Mouse (Mus musculus) cerebellum, postnatal 36 days (tissue): ENCODE data around the gene Gpd1.
A peak's percentile ranks its signal among the peaks of the same experiment; 100 is the strongest.

Experiments used
- DNase-seq, 2 experiments: peaks; one replicate each; pipeline ENCODE4 v3.0.0; 2021 to 2022; ENCODE audit warnings: mixed read lengths in 2 of 2

Gene Gpd1

GRCm38 (mm10) chr15:99701999-99702900 lies 15.1 kb upstream of the Gpd1 start, which contains the start of gene Smarcd1:
Gene Smarcd1, plus strand, starts transcription at chr15:99702129.
- DNase-seq = peak; percentile 96 to 97

- DNase-seq = no peak
Observed at GRCm38 (mm10) chr15:99703104-99703503, 14.2 kb upstream of the Gpd1 start.

DNA sequence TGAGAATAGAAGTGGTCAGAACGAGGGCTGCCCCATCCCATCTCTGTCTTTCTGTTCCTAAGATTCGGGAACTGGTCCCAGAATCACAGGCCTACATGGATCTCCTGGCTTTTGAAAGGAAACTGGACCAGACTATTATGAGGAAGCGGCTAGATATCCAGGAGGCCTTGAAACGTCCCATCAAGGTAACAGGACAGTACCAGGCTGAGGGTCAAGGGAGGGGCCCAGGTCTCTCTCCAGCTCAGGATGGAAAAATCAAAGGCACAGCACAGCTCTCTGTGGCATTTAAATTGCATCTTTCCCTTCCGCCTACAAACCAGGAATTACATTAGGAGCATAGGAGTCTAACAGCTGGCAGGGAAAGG lies 13.7 kb upstream of the Gpd1 start:
- DNase-seq = no peak

GRCm38 (mm10) chr15:99704041-99704681 lies 13.2 kb upstream of the Gpd1 start:
- no peak for DNase-seq

GRCm38 (mm10) chr15:99704881-99705280 lies 12.4 kb upstream of the Gpd1 start:
- no peak for DNase-seq

DNA sequence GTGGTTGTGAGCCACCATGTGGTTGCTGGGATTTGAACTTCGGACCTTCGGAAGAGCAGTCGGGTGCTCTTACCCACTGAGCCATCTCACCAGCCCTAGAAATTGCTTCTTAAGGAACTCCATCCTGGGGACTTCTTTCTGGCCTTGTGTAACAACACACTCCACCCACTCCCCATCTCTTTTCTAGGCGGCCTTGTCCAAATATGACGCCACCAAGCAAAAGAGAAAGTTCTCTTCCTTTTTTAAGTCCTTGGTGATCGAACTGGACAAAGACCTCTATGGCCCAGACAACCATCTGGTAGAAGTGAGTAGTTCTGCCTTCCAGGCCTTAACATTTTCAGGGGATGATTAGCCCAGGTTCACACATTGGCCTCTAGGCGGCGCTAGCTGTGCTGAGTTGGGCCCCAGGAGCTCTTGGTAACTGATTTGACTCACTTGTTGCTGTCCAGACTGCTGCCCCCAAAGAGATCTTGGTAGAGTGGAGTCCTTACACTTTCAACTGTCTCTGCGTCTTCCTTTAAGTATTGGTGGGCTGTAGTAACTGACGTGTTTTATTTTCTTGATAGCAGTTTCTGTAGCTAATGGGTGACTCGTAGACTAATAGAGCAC lies 11.8 kb upstream of the Gpd1 start, which contains the start of gene Gm17349:
TSS of gene Gm17349 (minus strand) at position 51 of the 609 bp plus-strand sequence.
- DNase-seq = peak; percentile 70 to 76

DNA sequence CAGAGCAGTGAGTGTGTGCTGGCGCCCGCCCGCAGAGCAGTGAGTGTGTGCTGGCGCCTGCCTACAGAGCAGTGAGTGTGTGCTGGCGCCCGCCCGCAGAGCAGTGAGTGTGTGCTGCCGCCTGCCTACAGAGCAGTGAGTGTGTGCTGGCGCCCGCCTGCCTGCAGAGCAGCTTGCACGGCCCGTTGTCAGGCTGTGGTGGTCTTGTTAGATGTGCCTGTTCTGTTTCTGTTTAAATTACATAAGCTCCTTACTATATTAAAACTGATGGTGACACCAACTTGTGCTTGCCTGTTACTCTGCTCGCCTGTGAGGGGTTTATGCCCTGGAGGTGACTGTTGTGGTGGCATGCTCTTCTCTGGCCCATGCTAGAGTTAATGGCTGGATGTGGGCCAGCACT lies 9.1 kb upstream of the Gpd1 start:
- DNase-seq = no peak

- no peak for DNase-seq
Observed at GRCm38 (mm10) chr15:99710221-99711190, 6.8 kb upstream of the Gpd1 start.

DNA sequence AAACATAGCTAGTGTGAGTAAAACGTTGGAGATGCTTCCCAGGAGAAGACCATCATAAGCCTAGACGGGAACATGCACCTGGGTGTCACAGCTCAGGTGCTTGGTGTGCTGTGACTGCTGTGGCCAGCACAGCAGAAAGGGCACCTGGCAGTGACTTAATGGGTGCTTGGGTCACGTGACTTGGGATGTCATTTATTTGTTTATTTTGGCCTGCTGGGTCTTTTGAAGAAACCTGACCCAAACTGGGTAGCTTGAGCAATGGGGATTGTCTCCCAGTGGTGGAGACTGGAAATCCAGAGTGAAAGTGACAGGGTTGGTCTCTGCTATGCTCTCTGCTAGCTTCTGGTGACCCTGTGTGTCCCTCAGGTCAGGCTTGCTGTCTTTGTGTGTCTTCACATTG lies 5.8 kb upstream of the Gpd1 start:
- no peak for DNase-seq

GRCm38 (mm10) chr15:99712666-99713559 lies 4.4 kb upstream of the Gpd1 start:
- no peak for DNase-seq

DNA sequence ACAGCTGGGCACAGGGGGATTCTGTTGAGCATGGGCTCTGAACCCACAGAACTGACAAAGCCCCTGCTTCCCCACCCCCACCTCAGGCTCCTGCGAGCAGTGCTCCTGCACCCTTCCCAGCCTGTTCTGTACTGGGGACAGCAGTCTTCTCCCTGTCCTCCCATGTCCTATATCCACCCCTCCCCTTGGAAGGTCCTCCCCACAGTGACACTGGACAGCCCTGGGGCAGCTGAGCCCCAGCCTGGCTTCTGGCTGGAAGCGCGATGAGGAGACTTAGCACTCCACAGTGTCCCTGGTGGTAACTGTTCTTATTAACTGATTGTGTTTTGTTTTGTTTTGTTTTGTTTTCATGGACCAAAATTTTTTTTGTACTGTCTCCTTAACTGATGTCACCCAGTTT lies 3.7 kb upstream of the Gpd1 start:
- DNase-seq = no peak

DNA sequence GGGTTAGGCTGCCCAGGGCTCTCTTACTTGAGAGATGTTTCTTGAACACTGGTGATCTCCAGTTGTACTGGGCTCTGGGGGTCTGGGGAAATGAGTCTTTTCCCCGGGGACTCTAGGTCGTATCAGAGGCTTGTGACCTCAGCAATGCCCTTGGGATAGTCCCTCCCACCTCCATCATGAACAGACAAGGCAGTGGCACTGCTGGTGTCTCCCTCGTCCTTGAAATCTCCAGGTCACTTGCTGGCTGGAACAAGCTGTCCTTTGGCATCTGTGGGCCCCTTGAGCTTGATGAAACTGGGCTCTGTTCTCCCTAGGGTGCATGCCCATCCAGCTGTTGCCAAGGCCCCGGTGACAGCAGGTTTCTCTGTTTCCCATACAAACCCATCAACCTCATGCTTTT lies 3.1 kb upstream of the Gpd1 start:
- no peak for DNase-seq

- DNase-seq = peak; percentile 87 to 89
Observed at GRCm38 (mm10) chr15:99714858-99715257, 2.5 kb upstream of the Gpd1 start.

DNA sequence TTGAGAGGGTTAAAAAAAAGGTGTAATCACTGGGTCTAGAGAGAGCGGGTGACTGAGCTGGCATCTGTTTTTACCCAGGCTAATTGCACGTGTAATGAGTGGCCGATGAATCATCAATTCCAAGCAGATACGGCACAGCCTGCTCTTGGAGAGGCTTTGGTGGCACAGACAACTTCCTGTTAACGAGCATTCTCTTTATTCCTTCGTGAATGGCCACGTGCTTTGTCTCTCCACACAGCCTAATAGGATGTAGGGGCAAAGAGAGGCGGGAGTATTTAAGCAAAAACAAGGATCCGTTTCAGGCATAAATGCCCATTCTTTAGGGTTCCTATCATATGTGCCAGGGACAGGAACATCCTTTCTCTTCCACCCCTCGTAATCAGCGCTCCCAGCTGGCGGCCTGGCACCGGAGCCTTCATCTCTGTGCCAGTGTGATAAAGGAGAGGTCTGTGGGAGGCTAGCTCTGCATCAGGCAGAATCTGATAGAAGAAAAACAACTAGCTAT lies 1.9 kb upstream of the Gpd1 start:
- peak in 1 of 2 experiments; percentile 50 for DNase-seq

DNA sequence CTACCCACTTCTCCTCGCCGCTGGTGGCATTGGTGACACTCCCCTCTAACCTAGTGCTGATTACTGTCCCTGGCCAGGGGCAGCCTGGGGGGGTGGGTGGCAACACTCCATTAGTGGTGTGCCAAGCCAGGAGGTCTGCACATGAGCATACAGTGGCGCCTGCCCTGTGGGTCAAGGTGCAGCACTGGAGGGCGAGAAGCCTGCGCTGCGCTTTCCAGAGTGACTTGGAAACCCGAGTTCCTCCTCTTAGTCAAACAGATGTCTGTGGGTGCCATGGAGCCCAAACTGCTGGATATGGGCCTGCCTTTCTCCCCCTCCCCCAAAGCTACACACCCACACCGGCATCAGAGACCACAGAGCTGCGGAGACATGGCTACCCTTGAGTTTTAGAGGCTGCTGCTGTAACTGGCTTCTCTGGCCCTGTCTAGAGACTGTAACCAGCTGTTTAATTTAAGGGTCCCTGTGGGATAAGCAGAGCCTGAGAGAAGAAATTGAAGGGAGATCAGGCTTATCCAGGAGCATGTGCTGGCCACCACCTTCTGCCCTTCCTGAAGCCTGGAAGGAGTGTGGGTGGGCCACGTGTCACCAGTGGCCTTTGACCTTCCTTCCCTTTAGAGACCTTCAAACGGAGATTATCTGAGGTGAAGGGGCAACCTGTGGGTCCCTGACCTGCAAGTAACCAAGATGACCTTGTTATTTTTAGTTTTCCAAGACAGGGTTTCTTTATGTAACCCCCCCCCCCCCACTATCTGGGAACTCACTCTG lies 1.2 kb upstream of the Gpd1 start:
- DNase-seq = no peak

- peak in 1 of 2 experiments; percentile 38 for DNase-seq
Observed at GRCm38 (mm10) chr15:99716814-99717213, 501 bp upstream of the Gpd1 start.

GRCm38 (mm10) chr15:99718461-99719021 lies 1.2 kb downstream of the Gpd1 start:
- peak in 1 of 2 experiments; percentile 50 for DNase-seq

DNA sequence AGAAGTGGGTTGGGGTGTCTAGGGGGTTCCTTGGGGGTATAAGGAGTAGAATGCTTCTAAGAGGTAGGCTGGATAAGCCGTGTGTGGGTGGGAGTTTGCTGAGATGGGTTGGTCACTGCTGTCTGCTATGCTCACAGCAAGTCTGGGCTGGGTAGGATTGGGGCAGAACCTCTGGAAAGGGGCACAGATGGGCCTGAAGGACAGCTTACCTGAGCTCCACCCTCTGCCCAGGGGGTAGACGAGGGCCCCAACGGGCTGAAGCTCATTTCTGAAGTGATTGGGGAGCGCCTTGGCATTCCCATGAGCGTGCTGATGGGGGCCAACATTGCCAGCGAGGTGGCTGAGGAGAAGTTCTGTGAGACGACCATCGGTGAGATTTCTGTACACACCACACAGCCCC lies 2.5 kb downstream of the Gpd1 start:
- no peak for DNase-seq

GRCm38 (mm10) chr15:99721921-99722743 lies 4.8 kb downstream of the Gpd1 start:
- DNase-seq = no peak
